Mouse (Mus musculus): ENCODE results near the gene Gpr152.

DNA sequence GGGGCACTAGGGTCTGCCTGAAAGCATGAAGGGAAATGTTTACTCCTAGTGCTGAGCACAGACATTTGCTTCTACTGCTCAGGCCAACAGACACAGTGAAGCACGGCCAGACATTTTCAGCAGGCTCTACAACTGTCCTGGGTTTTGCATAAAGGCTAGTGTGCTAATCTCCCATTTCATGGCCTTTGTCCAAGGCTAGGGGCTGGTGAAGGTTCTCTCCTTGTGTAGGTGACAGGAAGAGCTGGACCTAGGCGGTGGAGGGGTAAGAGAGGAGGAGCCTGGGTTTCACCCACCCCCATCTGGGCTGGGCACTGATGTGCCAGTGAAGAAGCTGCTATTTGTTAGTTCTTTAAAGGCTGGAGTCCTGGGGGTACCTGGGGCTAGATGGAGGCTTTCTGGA, 25.1 kb downstream of the Gpr152 start:
- TF ChIP-seq CTCF (IDR thresholded peaks at IDR 0.05; ENCODE audit: low read depth, low read length) (no peak), POLR2A (IDR thresholded peaks at IDR 0.05; ENCODE audit: insufficient read depth, low read length) (no peak)

Measured in ES-Bruce4 (cell line).